Mouse (Mus musculus): ENCODE data around the gene Alg1.
"Not testable (repeated sequence)": the region's sequence is repeated elsewhere in the genome, so short reads cannot be mapped to it uniquely, and the experiment has no call there.

DNA sequence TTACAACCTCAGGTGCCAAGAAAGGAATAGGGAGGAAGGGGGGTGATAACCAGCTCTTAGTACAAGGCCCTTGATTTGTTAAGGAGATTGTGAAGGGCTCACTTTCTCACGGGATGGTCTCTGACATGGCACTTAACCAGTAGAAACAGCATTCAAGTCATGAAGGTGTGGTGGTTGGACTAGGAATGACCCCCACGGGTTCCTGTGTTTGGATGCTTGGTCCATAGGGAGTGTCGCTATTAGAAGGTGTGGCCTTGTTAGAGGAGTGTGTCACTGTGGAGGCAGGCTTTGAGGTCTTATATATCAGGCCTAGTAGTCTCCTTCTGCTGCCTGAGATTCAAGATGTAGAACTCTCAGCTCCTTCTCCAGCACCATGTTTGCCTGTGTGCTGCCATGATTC lies 5.3 kb upstream of the Alg1 start:
- not testable (repeated sequence) for TF ChIP-seq CTCF, EP300 (IDR thresholded peaks at IDR 0.05; ENCODE audit: low read depth)
